Mouse (Mus musculus): ENCODE measurements around the gene A030005K14Rik. TPM values are rescaled to one million over a fixed set of nuclear protein-coding genes. Genes with fewer than 3 reads are reported as not detected.

Gene A030005K14Rik
- polyA plus RNA-seq, 1 experiment = not detected

DNA sequence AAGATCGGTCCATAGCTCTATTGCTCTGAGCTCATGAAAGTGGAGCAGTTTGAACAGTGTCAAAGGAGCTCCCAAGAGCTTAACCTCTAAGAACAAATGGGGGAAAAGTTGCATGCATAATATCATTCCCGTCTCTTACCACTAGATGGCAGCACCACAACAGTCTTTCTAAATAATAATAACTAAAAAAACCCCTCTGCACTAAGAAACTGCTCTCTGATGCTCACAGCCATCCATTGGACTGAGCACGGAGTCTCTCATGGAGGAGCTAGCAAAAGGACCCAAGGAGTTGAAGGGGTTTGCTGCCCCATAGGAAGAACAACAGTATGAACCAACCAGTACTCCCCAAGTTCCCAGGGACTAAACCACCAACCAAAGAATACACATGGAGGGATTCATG is 5.7 kb upstream of the A030005K14Rik start:
- WGBS = 8% methylated on average over 3 of the region's 3 CpGs
- Histone ChIP-seq H3K27ac (ENCODE audit: insufficient read depth, low read depth, low read length) (no peak overlapping the region), H3K27me3 (ENCODE audit: control insufficient read depth, insufficient read depth, low read length) (0 out of 2 replicates have a peak, but pooled peaks cover 4% of the 10 kb centered on the region), H3K4me1 (ENCODE audit: control insufficient read depth, insufficient read depth, insufficient read length, low read length) (no peaks in the 10 kb centered on the region), H3K36me3 (ENCODE audit: control insufficient read depth, insufficient read depth, low read length) (no peaks in the 10 kb centered on the region), H3K4me3 (ENCODE audit: low read depth, low read length) (no peak overlapping the region)
- TF ChIP-seq CTCF (IDR thresholded peaks at IDR 0.05; ENCODE audit: extremely low read depth, insufficient read length, insufficient replicate concordance, low read depth, low read length) (peak; percentile 57; the same call in 1 of the 2 replicates), POLR2A (IDR thresholded peaks at IDR 0.05; ENCODE audit: low read depth, low read length) (no peak)

DNA sequence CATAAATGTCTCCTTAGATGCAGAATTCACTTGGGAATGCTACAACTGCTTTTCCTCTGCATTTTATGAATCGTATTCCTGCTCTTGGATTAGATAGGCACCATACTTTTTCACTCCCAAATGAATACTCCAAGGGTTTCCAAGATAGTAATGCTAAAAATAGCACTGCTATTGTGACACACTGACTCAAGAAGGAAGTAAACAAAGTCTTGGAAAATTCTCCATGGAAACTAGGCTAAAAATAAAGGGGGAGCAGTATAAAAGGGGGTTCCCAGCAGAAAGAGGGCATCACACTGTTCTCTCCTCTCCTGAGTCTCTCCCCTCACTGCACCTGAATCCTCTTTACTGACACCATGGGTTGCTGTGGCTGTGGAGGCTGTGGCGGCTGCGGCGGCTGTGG is 1.5 kb upstream of the A030005K14Rik start, which contains the start of gene Krtap28-13:
TSS of gene Krtap28-13 (plus strand) at position 288 of the 400 bp plus-strand sequence.
- WGBS = 90% methylated on average over 4 of the region's 4 CpGs
- H3K4me1 ChIP-seq (ENCODE audit: control insufficient read depth, insufficient read depth, insufficient read length, low read length) = no peaks in the 10 kb centered on the region; the same call in 1 of the 2 replicates
- no peaks in the 10 kb centered on the region for H3K27me3 ChIP-seq (ENCODE audit: control insufficient read depth, insufficient read depth, low read length)
- no peak within 1 kb of the TSS for H3K4me3 ChIP-seq (ENCODE audit: low read depth, low read length)
- TF ChIP-seq POLR2A (IDR thresholded peaks at IDR 0.05; ENCODE audit: low read depth, low read length) (no peak), CTCF (IDR thresholded peaks at IDR 0.05; ENCODE audit: extremely low read depth, insufficient read length, insufficient replicate concordance, low read depth, low read length) (no peak)
- no peak within 1 kb of the TSS for H3K27ac ChIP-seq (ENCODE audit: insufficient read depth, low read depth, low read length)
- H3K36me3 ChIP-seq (ENCODE audit: control insufficient read depth, insufficient read depth, low read length) = no peaks in the 10 kb centered on the region

DNA sequence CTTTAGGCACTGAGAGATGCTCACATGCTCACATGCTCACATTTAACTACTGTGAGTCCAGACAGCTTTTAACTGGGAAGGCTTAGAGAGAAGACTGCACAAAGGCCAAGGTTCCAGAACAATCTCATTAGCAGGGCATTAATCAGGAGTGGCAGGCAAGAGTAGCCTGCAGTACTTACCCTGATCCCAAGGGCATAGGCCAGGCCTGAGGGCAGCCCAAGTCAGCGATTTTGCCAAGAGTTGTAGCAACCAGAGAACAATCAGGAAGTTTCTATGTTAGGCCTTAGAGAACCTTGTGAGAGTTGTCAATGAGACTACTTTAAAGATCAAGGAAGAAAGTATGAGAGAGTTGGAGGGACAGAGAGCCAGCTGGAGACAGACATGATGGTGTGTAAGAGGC is 697 bp downstream of the A030005K14Rik start:
- TF ChIP-seq POLR2A (IDR thresholded peaks at IDR 0.05; ENCODE audit: low read depth, low read length) = no peak
- no peak for TF ChIP-seq CTCF (IDR thresholded peaks at IDR 0.05; ENCODE audit: extremely low read depth, insufficient read length, insufficient replicate concordance, low read depth, low read length)
- WGBS = 53% methylated on average over 1 of the region's 1 CpGs

DNA sequence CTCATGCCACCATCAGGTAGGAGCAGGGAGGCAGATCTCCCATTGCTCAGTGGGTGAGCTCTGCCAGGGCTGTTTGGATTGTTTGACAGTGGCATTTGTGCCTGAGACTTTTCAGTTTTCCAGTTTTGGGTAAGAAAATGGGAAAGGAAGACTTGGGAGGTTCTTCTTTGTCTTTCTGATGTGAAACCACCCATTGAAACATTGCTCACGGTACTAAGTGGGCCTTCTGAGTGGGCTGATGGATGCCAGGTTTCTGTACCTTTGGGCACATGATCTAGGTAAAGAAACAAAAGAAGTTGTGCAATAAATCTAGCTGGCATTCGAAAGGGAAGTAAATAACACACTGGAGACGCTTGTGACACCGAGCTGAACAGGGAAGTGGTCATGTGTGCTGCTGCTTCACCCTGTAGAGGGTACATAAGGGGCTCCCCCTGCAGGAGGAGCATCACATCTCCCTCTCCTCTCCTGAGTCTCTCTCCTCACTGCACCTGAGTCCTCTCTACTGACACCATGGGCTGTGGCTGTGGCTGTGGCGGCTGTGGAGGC is 14.2 kb downstream of the A030005K14Rik start, which contains the start of gene Gm47969:
TSS of gene Gm47969 (plus strand) at position 51 of the 546 bp plus-strand sequence.
- H3K4me1 ChIP-seq (ENCODE audit: control insufficient read depth, insufficient read depth, insufficient read length, low read length) = no peaks in the 10 kb centered on the region
- TF ChIP-seq CTCF (IDR thresholded peaks at IDR 0.05; ENCODE audit: extremely low read depth, insufficient read length, insufficient replicate concordance, low read depth, low read length) (no peak), POLR2A (IDR thresholded peaks at IDR 0.05; ENCODE audit: low read depth, low read length) (no peak)
- no peak within 1 kb of the TSS for H3K27ac ChIP-seq (ENCODE audit: insufficient read depth, low read depth, low read length)
- no peak within 1 kb of the TSS for H3K4me3 ChIP-seq (ENCODE audit: low read depth, low read length)
- H3K36me3 ChIP-seq (ENCODE audit: control insufficient read depth, insufficient read depth, low read length) = no peaks in the 10 kb centered on the region
- no peaks in the 10 kb centered on the region; the same call in 1 of the 2 replicates for H3K27me3 ChIP-seq (ENCODE audit: control insufficient read depth, insufficient read depth, low read length)
- 42% methylated on average over 5 of the region's 5 CpGs for WGBS

More for the DNA sequence above, 697 bp downstream of the A030005K14Rik start:
- Histone ChIP-seq H3K27ac (ENCODE audit: insufficient read depth, low read depth, low read length) (peak overlapping the region; percentile 69; the same call in 1 of the 2 replicates), H3K27me3 (ENCODE audit: control insufficient read depth, insufficient read depth, low read length) (no peaks in the 10 kb centered on the region), H3K4me1 (ENCODE audit: control insufficient read depth, insufficient read depth, insufficient read length, low read length) (no peaks in the 10 kb centered on the region; the same call in 1 of the 2 replicates), H3K36me3 (ENCODE audit: control insufficient read depth, insufficient read depth, low read length) (no peaks in the 10 kb centered on the region), H3K4me3 (ENCODE audit: low read depth, low read length) (no peak overlapping the region)

DNA sequence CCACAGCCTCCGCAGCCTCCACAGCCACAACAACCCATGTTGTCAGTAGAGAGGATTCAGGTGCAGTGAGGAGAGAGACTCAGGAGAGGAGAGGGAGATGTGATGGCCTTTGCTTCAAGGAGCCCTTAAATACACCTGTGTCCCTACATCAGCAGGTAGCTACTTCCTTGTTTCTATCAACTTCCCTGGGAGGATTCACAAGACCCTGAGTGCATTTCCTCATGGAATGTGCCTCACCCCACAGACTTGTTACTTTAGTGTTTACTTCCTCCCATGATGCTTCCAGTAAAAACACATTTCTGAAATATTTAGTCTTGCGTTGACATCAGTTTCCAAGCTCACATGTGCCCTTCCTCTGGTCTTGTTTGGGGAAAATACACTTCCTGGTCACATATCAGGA is 16.8 kb downstream of the A030005K14Rik start, which contains the start of gene Krtap28-10:
TSS of gene Krtap28-10 (minus strand) at position 101 of the 400 bp plus-strand sequence.
- Histone ChIP-seq H3K4me3 (ENCODE audit: low read depth, low read length) (no peak within 1 kb of the TSS), H3K4me1 (ENCODE audit: control insufficient read depth, insufficient read depth, insufficient read length, low read length) (peaks cover 5% of the 10 kb centered on the region; the same call in 1 of the 2 replicates), H3K27me3 (ENCODE audit: control insufficient read depth, insufficient read depth, low read length) (no peaks in the 10 kb centered on the region; the same call in 1 of the 2 replicates), H3K36me3 (ENCODE audit: control insufficient read depth, insufficient read depth, low read length) (no peaks in the 10 kb centered on the region), H3K27ac (ENCODE audit: insufficient read depth, low read depth, low read length) (no peak within 1 kb of the TSS)
- TF ChIP-seq CTCF (IDR thresholded peaks at IDR 0.05; ENCODE audit: extremely low read depth, insufficient read length, insufficient replicate concordance, low read depth, low read length) (no peak), POLR2A (IDR thresholded peaks at IDR 0.05; ENCODE audit: low read depth, low read length) (no peak)
- 90% methylated on average over 2 of the region's 2 CpGs for WGBS

- H3K4me1 ChIP-seq (ENCODE audit: control insufficient read depth, insufficient read depth, insufficient read length, low read length) = peaks cover 5% of the 10 kb centered on the region; the same call in 1 of the 2 replicates
- WGBS = 62% methylated on average over 4 of the region's 4 CpGs
- H3K27me3 ChIP-seq (ENCODE audit: control insufficient read depth, insufficient read depth, low read length) = no peaks in the 10 kb centered on the region
- H3K27ac ChIP-seq (ENCODE audit: insufficient read depth, low read depth, low read length) = no peak overlapping the region
- H3K36me3 ChIP-seq (ENCODE audit: control insufficient read depth, insufficient read depth, low read length) = no peaks in the 10 kb centered on the region
- no peak for TF ChIP-seq POLR2A (IDR thresholded peaks at IDR 0.05; ENCODE audit: low read depth, low read length)
- TF ChIP-seq CTCF (IDR thresholded peaks at IDR 0.05; ENCODE audit: extremely low read depth, insufficient read length, insufficient replicate concordance, low read depth, low read length) = no peak
- H3K4me3 ChIP-seq (ENCODE audit: low read depth, low read length) = no peak overlapping the region
Observed at GRCm38 (mm10) chr1:83039080-83039479, 20.1 kb downstream of the A030005K14Rik start.

DNA sequence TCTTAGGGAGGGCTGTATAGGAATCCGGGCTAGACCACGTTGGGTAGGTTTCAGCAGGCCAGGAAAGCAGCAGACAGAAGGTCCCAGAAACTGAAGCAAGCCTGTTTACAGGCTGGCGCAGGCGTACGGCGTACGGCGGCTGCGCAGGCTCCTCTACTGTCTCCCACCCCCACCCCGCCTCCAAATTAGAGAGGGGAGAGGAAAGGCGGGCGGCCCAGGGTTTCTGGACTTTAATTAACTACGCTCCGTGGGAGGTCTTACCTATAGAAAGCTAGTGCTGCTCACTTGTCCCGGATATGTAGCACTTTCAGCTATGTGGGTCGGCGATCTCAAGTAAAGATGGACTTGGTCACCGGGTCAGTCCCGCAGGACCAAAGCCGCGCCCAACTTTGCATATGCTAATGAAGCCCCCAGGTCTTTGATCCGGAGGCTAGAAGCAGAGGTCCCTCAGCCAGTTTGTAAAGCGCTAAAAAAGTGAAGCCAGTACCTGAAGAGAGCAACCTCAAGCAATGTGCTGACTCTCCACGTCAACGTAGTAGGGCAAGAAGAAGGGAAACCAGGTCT is 21.0 kb downstream of the A030005K14Rik start, which contains the start of gene Slc19a3:
TSS of gene Slc19a3 (minus strand) at position 340 of the 564 bp plus-strand sequence.
- 3% methylated on average over 25 of the region's 25 CpGs for WGBS
- Histone ChIP-seq H3K36me3 (ENCODE audit: control insufficient read depth, insufficient read depth, low read length) (no peaks in the 10 kb centered on the region), H3K27me3 (ENCODE audit: control insufficient read depth, insufficient read depth, low read length) (no peaks in the 10 kb centered on the region), H3K27ac (ENCODE audit: insufficient read depth, low read depth, low read length) (no peak within 1 kb of the TSS), H3K4me3 (ENCODE audit: low read depth, low read length) (peak within 1 kb of the TSS; percentile 57), H3K4me1 (ENCODE audit: control insufficient read depth, insufficient read depth, insufficient read length, low read length) (peaks cover 5% of the 10 kb centered on the region; the same call in 1 of the 2 replicates)
- TF ChIP-seq CTCF (IDR thresholded peaks at IDR 0.05; ENCODE audit: extremely low read depth, insufficient read length, insufficient replicate concordance, low read depth, low read length) (no peak), POLR2A (IDR thresholded peaks at IDR 0.05; ENCODE audit: low read depth, low read length) (no peak)
